Mouse (Mus musculus) kidney, embryonic 15.5 days (tissue): ENCODE data around the gene Sparc. TPM values are rescaled to one million over a fixed set of nuclear protein-coding genes. Genes with fewer than 3 reads are reported as not detected.
A peak's percentile ranks its signal among the peaks of the same experiment; 100 is the strongest.

ENCODE experiments used
- ATAC-seq: fragments of 200-750 bp; cut with Nextera tagmentation; replicated peaks from 2 replicates; pipeline ENCODE4 v1.8.0; 2017; ENCODE audit warnings: moderate TSS enrichment; ENCODE audit not compliant: low FRiP score
- H3K27ac ChIP-seq: fragments of 300-500 bp; sonication (generic); 2 replicates; pipeline ENCODE4 v1.5.1; 2015; ENCODE audit warnings: mild to moderate bottlenecking, inconsistent platforms
- H3K27me3 ChIP-seq: fragments of 300-500 bp; sonication (generic); 2 replicates; pipeline ENCODE4 v1.6.1; 2015; ENCODE audit warnings: inconsistent platforms
- H3K36me3 ChIP-seq: fragments of 300-500 bp; sonication (generic); 2 replicates; pipeline ENCODE4 v1.6.1; 2015; ENCODE audit warnings: inconsistent platforms
- H3K4me1 ChIP-seq: fragments of 300-500 bp; sonication (generic); 2 replicates; pipeline ENCODE4 v1.6.1; 2015; ENCODE audit warnings: inconsistent platforms
- H3K4me2 ChIP-seq: fragments of 300-500 bp; sonication (generic); 2 replicates; pipeline ENCODE4 v1.6.1; 2015; ENCODE audit warnings: moderate library complexity, mild to moderate bottlenecking, inconsistent platforms
- H3K4me3 ChIP-seq: fragments of 300-500 bp; sonication (generic); replicated peaks from 2 replicates; pipeline ENCODE4 v1.5.1; 2015; ENCODE audit warnings: mild to moderate bottlenecking, inconsistent platforms
- H3K9ac ChIP-seq: fragments of 300-500 bp; sonication (generic); 2 replicates; pipeline ENCODE4 v1.6.1; 2015; ENCODE audit warnings: mild to moderate bottlenecking, inconsistent platforms
- H3K9me3 ChIP-seq: fragments of 300-500 bp; sonication (generic); replicated peaks from 2 replicates; pipeline ENCODE4 v1.6.1; 2016; ENCODE audit warnings: inconsistent platforms
- WGBS: fragments of 180-500 bp; shearing (Covaris S2); methylation state at CpG from one replicate; pipeline ENCODE4 v1.1.7; 2015; ENCODE audit warnings: mixed read lengths; 5-methylcytosine and 5-hydroxymethylcytosine counted together
- polyA plus RNA-seq: library from polyadenylated mRNA; unstranded; fragments of >200 nt; fragmentation: Nextera tagmentation; extraction: Ambion mirVana; gene quantifications from 2 replicates; pipeline ENCODE4 v1.2.1, GENCODE M21; 2015

The Sparc gene
- polyA plus RNA-seq, 1 experiment from 2014 or later = 1,510 TPM

DNA sequence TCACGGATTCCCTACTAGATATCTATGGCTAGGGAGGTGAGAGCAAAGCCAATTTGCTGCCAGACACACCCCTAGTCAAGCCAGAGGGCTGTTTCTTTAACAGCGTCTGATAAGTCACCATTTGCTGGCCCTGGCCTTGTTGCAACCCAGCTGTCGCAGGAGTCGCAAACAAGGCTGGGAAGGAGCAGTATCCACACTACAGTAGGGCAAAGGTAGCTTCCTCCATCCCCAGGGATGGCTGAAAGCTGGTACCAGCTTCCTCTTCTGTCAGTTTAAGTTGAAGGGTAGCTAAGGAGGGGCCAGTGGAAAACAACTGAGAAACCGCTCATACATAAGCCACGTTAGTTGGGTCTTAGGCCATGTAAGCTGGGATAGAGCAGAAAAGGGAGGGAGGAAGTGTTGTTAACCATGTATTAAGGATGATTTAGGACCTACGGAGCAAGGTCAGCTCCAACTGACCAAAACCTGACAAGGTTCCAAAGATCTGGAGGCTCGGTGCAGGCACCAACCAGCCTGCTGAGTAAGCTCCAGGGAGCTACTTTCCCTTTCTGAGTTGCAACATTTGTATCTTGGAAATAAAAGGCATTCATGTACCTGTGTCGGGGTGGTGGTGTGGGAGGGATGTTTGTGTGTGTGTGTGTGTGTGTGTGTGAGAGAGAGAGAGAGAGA, 7.8 kb downstream of the Sparc start:
- no peak for ATAC-seq
- Histone ChIP-seq H3K27me3 (no peaks in the 10 kb centered on the region), H3K36me3 (peaks cover 11% of the 10 kb centered on the region), H3K9ac (0 out of 2 replicates have a peak overlapping the region, but pooled peaks have one; percentile 33), H3K27ac (peak overlapping the region; percentile 89), H3K4me1 (peaks cover 92% of the 10 kb centered on the region), H3K9me3 (no peaks in the 10 kb centered on the region), H3K4me3 (peak overlapping the region; percentile 11), H3K4me2 (peak overlapping the region; percentile 73)
- 11% methylated on average over 9 of the region's 9 CpGs for WGBS

GRCm38 (mm10) chr11:55414314-55414713, 8.7 kb downstream of the Sparc start:
- Histone ChIP-seq H3K36me3 (peaks cover 20% of the 10 kb centered on the region), H3K4me2 (peak overlapping the region; percentile 73), H3K4me1 (peaks cover 87% of the 10 kb centered on the region), H3K9ac (no peak overlapping the region), H3K27ac (peak overlapping the region; percentile 89), H3K4me3 (no peak overlapping the region), H3K27me3 (no peaks in the 10 kb centered on the region), H3K9me3 (no peaks in the 10 kb centered on the region)
- ATAC-seq = no peak
- 34% methylated on average over 5 of the region's 5 CpGs for WGBS

DNA sequence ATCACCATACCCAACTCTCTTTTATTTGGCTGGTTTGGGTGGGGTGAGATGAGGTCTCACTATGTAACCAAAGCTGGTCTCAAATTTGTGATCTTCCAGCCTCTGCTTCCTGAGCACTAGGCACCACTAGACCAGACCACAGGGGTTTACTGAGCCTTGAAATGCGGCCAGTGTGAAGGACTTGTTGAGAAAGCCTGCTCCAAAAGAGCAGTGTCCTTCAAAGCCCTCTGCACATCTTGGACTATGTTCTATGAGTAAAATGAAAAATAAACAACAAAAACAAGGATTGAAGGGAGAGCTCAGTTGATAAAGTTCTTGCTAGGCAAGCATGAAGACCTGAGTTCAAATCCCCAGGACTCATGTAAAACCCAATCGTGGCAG, 9.6 kb downstream of the Sparc start:
- 92% methylated on average over 2 of the region's 2 CpGs for WGBS
- no peak for ATAC-seq
- H3K4me2 ChIP-seq = no peak overlapping the region
- no peak overlapping the region for H3K4me3 ChIP-seq
- no peak overlapping the region for H3K9ac ChIP-seq
- no peaks in the 10 kb centered on the region for H3K9me3 ChIP-seq
- H3K27ac ChIP-seq = peak overlapping the region; percentile 89; the same call in 1 of the 2 replicates
- peaks cover 80% of the 10 kb centered on the region for H3K4me1 ChIP-seq
- peaks cover 29% of the 10 kb centered on the region for H3K36me3 ChIP-seq
- H3K27me3 ChIP-seq = no peaks in the 10 kb centered on the region

DNA sequence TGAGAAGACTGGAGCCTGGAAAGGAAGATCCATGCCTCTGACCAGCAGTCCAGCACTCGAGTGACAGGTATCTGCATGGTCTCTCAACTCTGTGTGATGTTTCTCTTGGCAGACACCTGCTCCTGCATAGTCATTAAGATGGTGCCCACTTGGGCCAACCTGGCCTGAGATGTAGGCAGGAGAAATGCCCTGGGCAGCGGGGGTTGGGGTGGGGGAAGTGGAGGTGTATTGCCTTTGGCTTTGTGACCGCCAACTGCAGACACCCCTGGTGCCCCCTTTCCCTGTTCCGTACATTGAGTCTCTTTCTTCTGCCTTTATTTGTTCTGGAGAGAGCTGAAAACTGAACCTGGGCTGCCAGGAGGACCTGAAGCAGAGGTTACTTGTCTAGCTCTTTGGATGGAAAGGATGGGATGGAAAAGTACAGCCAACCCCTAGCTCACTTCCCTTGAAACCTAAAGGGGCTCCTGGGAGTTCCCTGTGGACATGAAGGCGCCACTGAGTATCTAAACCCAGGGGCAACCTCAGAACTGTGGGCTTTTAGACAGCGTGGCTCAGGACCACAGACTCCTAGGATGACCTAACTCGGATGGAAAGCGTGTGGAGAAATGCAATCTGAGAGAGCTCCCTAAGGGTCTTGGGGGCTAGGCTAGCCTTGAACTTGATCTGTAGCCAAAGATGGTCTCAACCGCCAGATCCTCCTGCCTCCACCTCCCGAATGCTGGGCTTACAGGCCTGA, 10.1 kb downstream of the Sparc start:
- Histone ChIP-seq H3K4me3 (no peak overlapping the region), H3K27me3 (no peaks in the 10 kb centered on the region), H3K9ac (no peak overlapping the region), H3K4me2 (no peak overlapping the region), H3K27ac (peak overlapping the region; percentile 70), H3K9me3 (no peaks in the 10 kb centered on the region), H3K36me3 (peaks cover 35% of the 10 kb centered on the region), H3K4me1 (peaks cover 81% of the 10 kb centered on the region)
- ATAC-seq = no peak
- 89% methylated on average over 10 of the region's 10 CpGs for WGBS

- no peak for ATAC-seq
- no peaks in the 10 kb centered on the region for H3K9me3 ChIP-seq
- peaks cover 43% of the 10 kb centered on the region for H3K36me3 ChIP-seq
- no peak overlapping the region for H3K9ac ChIP-seq
- peaks cover 75% of the 10 kb centered on the region for H3K4me1 ChIP-seq
- H3K27me3 ChIP-seq = no peaks in the 10 kb centered on the region
- H3K4me2 ChIP-seq = no peak overlapping the region
- H3K4me3 ChIP-seq = no peak overlapping the region
- 76% methylated on average over 7 of the region's 7 CpGs for WGBS
- peak overlapping the region; percentile 70 for H3K27ac ChIP-seq
Observed at GRCm38 (mm10) chr11:55412034-55412433, 10.9 kb downstream of the Sparc start.

DNA sequence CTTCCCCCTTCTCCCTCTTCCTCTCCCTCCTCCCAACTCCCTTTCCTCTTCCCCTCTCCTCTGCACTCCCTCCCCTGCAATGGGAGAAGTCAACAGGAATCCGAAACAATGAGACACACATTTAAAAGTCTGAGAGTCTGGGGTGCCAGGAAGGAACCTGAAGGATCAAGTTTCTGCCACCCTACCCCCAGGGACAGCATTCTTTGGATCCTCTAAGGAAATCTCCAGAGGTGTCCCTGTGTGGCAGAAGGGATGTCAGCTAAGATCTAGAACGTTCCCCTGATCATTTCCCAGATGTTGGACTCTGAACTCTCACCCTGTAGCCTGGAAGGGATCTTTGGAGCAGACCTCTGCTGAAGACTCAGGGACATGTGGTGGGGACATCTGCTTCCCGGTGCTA, 12.5 kb downstream of the Sparc start:
- peaks cover 56% of the 10 kb centered on the region for H3K36me3 ChIP-seq
- no peaks in the 10 kb centered on the region for H3K27me3 ChIP-seq
- WGBS = 44% methylated on average over 3 of the region's 3 CpGs
- H3K4me2 ChIP-seq = no peak overlapping the region
- H3K27ac ChIP-seq = peak overlapping the region; percentile 70
- H3K4me3 ChIP-seq = no peak overlapping the region
- no peak for ATAC-seq
- no peak overlapping the region for H3K9ac ChIP-seq
- peaks cover 76% of the 10 kb centered on the region for H3K4me1 ChIP-seq
- no peaks in the 10 kb centered on the region for H3K9me3 ChIP-seq

GRCm38 (mm10) chr11:55410005-55410404, 13.0 kb downstream of the Sparc start:
- peaks cover 61% of the 10 kb centered on the region for H3K36me3 ChIP-seq
- H3K4me1 ChIP-seq = peaks cover 74% of the 10 kb centered on the region
- no peaks in the 10 kb centered on the region for H3K27me3 ChIP-seq
- no peak for ATAC-seq
- 89% methylated on average over 3 of the region's 3 CpGs for WGBS
- peak overlapping the region; percentile 70 for H3K27ac ChIP-seq
- H3K4me2 ChIP-seq = no peak overlapping the region
- H3K4me3 ChIP-seq = no peak overlapping the region
- no peak overlapping the region for H3K9ac ChIP-seq
- H3K9me3 ChIP-seq = no peaks in the 10 kb centered on the region

GRCm38 (mm10) chr11:55407133-55407532, 15.8 kb downstream of the Sparc start:
- Histone ChIP-seq H3K9ac (no peak overlapping the region), H3K9me3 (no peaks in the 10 kb centered on the region), H3K4me1 (peaks cover 47% of the 10 kb centered on the region), H3K4me2 (no peak overlapping the region), H3K27ac (peak overlapping the region; percentile 80), H3K4me3 (no peak overlapping the region), H3K36me3 (peaks cover 83% of the 10 kb centered on the region), H3K27me3 (no peaks in the 10 kb centered on the region)
- no peak for ATAC-seq
- WGBS = 79% methylated on average over 4 of the region's 4 CpGs

- no peaks in the 10 kb centered on the region for H3K27me3 ChIP-seq
- H3K9me3 ChIP-seq = no peaks in the 10 kb centered on the region
- no peak overlapping the region for H3K9ac ChIP-seq
- 17% methylated on average over 8 of the region's 8 CpGs for WGBS
- H3K36me3 ChIP-seq = peaks cover 96% of the 10 kb centered on the region
- no peak overlapping the region for H3K4me2 ChIP-seq
- H3K27ac ChIP-seq = peak overlapping the region; percentile 80
- peak; percentile 94 for ATAC-seq
- peaks cover 34% of the 10 kb centered on the region for H3K4me1 ChIP-seq
- no peak overlapping the region for H3K4me3 ChIP-seq
Observed at GRCm38 (mm10) chr11:55405601-55406469, 17.1 kb downstream of the Sparc start.

GRCm38 (mm10) chr11:55404659-55405457, 18.1 kb downstream of the Sparc start:
- Histone ChIP-seq H3K27ac (peak overlapping the region; percentile 80), H3K4me2 (no peak overlapping the region), H3K9ac (no peak overlapping the region), H3K36me3 (peaks cover 96% of the 10 kb centered on the region), H3K4me1 (peaks cover 26% of the 10 kb centered on the region), H3K9me3 (no peaks in the 10 kb centered on the region), H3K27me3 (no peaks in the 10 kb centered on the region), H3K4me3 (no peak overlapping the region)
- ATAC-seq = no peak
- 88% methylated on average over 9 of the region's 9 CpGs for WGBS

GRCm38 (mm10) chr11:55400863-55401262, 22.1 kb downstream of the Sparc start:
- Histone ChIP-seq H3K36me3 (peaks cover 92% of the 10 kb centered on the region), H3K27ac (no peak overlapping the region), H3K4me3 (no peak overlapping the region), H3K4me2 (no peak overlapping the region), H3K9ac (no peak overlapping the region), H3K27me3 (no peaks in the 10 kb centered on the region), H3K9me3 (no peaks in the 10 kb centered on the region), H3K4me1 (peaks cover 6% of the 10 kb centered on the region)
- ATAC-seq = no peak
- 97% methylated on average over 2 of the region's 2 CpGs for WGBS
